In genomic region chr12:51882606-51883296, GRCm38 (mm10) we compare ENCODE assay signal across 10 mouse cellular contexts. TPM values are rescaled to one million over a fixed set of nuclear protein-coding genes. Genes with fewer than 3 reads are reported as not detected.
DNase-seq lines count a peak whose midpoint lies in the region; ATAC-seq lines count a peak whose summit lies in the region.
"Had no signal": no experiment of that assay in that cellular context is flagged by ENCODE, and none has a peak within 500 bp of the region (broad histone marks: within the 10 kb centered on the region; RNA-seq: fewer than 3 reads in every experiment).

No protein-coding gene starts in this region.

- 82% methylated on average over 6 of the region's 6 CpGs for WGBS in heart, embryonic 11.5 days (ENCODE audit: insufficient replicate concordance)
- 87% methylated on average over 6 of the region's 6 CpGs for WGBS in forebrain, embryonic 15.5 days

- no peaks in the 10 kb centered on the region for H3K9me3 ChIP-seq in heart, embryonic 11.5 days (replicated peaks; ENCODE audit: control insufficient read depth, low read length)
- H3K9me3 ChIP-seq in forebrain, embryonic 15.5 days, result no peaks in the 10 kb centered on the region
- H3K9me3 ChIP-seq: embryonic facial prominence, embryonic 12.5 days; limb, embryonic 13.5 days had no signal

- no peak overlapping the region for H3K4me2 ChIP-seq in heart, embryonic 11.5 days
- H3K4me2 ChIP-seq in forebrain, embryonic 15.5 days (replicated peaks), result no peak overlapping the region
- H3K4me2 ChIP-seq: embryonic facial prominence, embryonic 12.5 days; limb, embryonic 13.5 days had no signal

- H3K4me1 ChIP-seq in heart, embryonic 11.5 days (ENCODE audit: control insufficient read depth, insufficient read depth, low read length), result no peaks in the 10 kb centered on the region
- peaks cover 3% of the 10 kb centered on the region; the same call in 1 of the 2 replicates for H3K4me1 ChIP-seq in forebrain, embryonic 15.5 days
- H3K4me1 ChIP-seq: embryonic facial prominence, embryonic 12.5 days; limb, embryonic 13.5 days had no signal

- H3K36me3 ChIP-seq in heart, embryonic 11.5 days (ENCODE audit: control insufficient read depth, insufficient read depth, low read length), result peaks cover 12% of the 10 kb centered on the region
- 0 out of 2 replicates have a peak, but pooled peaks cover 14% of the 10 kb centered on the region for H3K36me3 ChIP-seq in forebrain, embryonic 15.5 days

- H3K27me3 ChIP-seq in heart, embryonic 11.5 days (ENCODE audit: control insufficient read depth, insufficient read depth, low read length), result no peaks in the 10 kb centered on the region
- no peaks in the 10 kb centered on the region for H3K27me3 ChIP-seq in forebrain, embryonic 15.5 days
- H3K27me3 ChIP-seq: embryonic facial prominence, embryonic 12.5 days; limb, embryonic 13.5 days had no signal

- no peak overlapping the region for H3K27ac ChIP-seq in heart, embryonic 11.5 days (ENCODE audit: low read depth, low read length)
- H3K27ac ChIP-seq in forebrain, embryonic 15.5 days (replicated peaks), result no peak overlapping the region
- H3K27ac ChIP-seq: embryonic facial prominence, embryonic 12.5 days; limb, embryonic 13.5 days had no signal

- H3K9ac ChIP-seq in heart, embryonic 11.5 days (ENCODE audit: low read depth, low read length), result no peak overlapping the region
- no peak overlapping the region for H3K9ac ChIP-seq in forebrain, embryonic 15.5 days (replicated peaks)
- H3K9ac ChIP-seq: embryonic facial prominence, embryonic 12.5 days; limb, embryonic 13.5 days had no signal

- H3K4me3 ChIP-seq in heart, embryonic 11.5 days (ENCODE audit: low read depth, low read length), result no peak overlapping the region
- no peak overlapping the region for H3K4me3 ChIP-seq in forebrain, embryonic 15.5 days
- H3K4me3 ChIP-seq: embryonic facial prominence, embryonic 12.5 days; limb, embryonic 13.5 days had no signal

- ATAC-seq in heart, embryonic 11.5 days (replicated peaks; ENCODE audit: insufficient number of reproducible peaks, low FRiP score, low TSS enrichment), result no peak
- no peak for ATAC-seq in forebrain, embryonic 15.5 days (replicated peaks)

- DNase-seq in heart, adult 11 months, result peak; percentile 95
- DNase-seq in urinary bladder, postnatal 25 days (ENCODE audit: low spot score), result peak; percentile 54
- DNase-seq in urinary bladder, postnatal 10 days (ENCODE audit: low spot score), result no peak
- DNase-seq in heart, adult 8-10 months (ENCODE audit: low spot score), result peak; percentile 67
- DNase-seq in lung, postnatal 10 days, result peak; percentile 79
- DNase-seq in embryo, embryonic 11 days, result no peak

RNA-seq across cellular contexts. Expression of gene Hectd1, which starts 53.4 kb away (rescaled TPM):
- 38.7 and 42.4 TPM in 2 replicates for polyA plus RNA-seq in heart, embryonic 11.5 days (2014; fragmentation: Nextera tagmentation; extraction: Ambion mirVana)
- total RNA-seq in heart, adult 8-10 months (2022), result 10 to 100 TPM; 77.7 to 80.2 (median 79.4) TPM
- 38.8 and 42.7 TPM in 2 replicates for polyA plus RNA-seq in forebrain, embryonic 15.5 days (2015; fragmentation: Nextera tagmentation; extraction: Ambion mirVana)

Comparison
In these comparisons a context has a peak if more than half of its experiments do, and no peak if none do; other contexts are left out.
1. DNase-seq: peak in heart, adult 11 months (single experiment), urinary bladder, postnatal 25 days (single experiment), heart, adult 8-10 months (single experiment) and lung, postnatal 10 days (single experiment); none in urinary bladder, postnatal 10 days (single experiment) and embryo, embryonic 11 days (single experiment).